Mouse (Mus musculus) testis, adult 2 months (tissue): Measurements from ENCODE around the gene Slc30a4. TPM values are rescaled to one million over a fixed set of nuclear protein-coding genes. Genes with fewer than 3 reads are reported as not detected.

Source experiments
- H3K27ac ChIP-seq: fragments of 200-500 bp; 2 replicates; pipeline ENCODE4 v1.5.1; 2012; ENCODE audit warnings: low read depth, low read length; ENCODE audit not compliant: control insufficient read depth, insufficient read depth
- H3K27me3 ChIP-seq: fragments of 200-500 bp; 2 replicates; pipeline ENCODE4 v1.6.1; 2012; ENCODE audit warnings: mild to moderate bottlenecking, low read length, moderate library complexity; ENCODE audit not compliant: control insufficient read depth, insufficient read depth
- H3K36me3 ChIP-seq: fragments of 200-500 bp; 2 replicates; pipeline ENCODE4 v1.6.1; 2012; ENCODE audit warnings: mild to moderate bottlenecking, low read length; ENCODE audit not compliant: control insufficient read depth, insufficient read depth
- H3K4me1 ChIP-seq: fragments of 200-500 bp; 2 replicates; pipeline ENCODE4 v1.6.1; 2012; ENCODE audit warnings: low read length; ENCODE audit not compliant: control insufficient read depth, insufficient read depth
- H3K4me3 ChIP-seq: fragments of 200-500 bp; 2 replicates; pipeline ENCODE4 v1.5.1; 2012; ENCODE audit warnings: low read depth, mild to moderate bottlenecking, low read length, moderate library complexity, mixed read lengths; ENCODE audit not compliant: control insufficient read depth
- CTCF ChIP-seq: fragments of 200-500 bp; IDR thresholded peaks from 2 replicates; pipeline ENCODE4 v1.5.1; 2012; ENCODE audit warnings: low read depth, mild to moderate bottlenecking, inconsistent platforms, low read length, moderate library complexity; ENCODE audit not compliant: control insufficient read depth, insufficient read depth, insufficient replicate concordance
- POLR2A ChIP-seq: fragments of 200-500 bp; IDR thresholded peaks from 2 replicates; pipeline ENCODE4 v1.6.1; 2012; ENCODE audit warnings: low read depth, mild to moderate bottlenecking, inconsistent platforms, low read length, moderate library complexity; ENCODE audit not compliant: control insufficient read depth
- polyA plus RNA-seq: library from polyadenylated mRNA; depleted of rRNA; stranded (reverse); fragments of >200 nt; gene quantifications from 2 replicates; pipeline ENCODE4 v1.2.3, GENCODE M21; 2012

The Slc30a4 gene
- polyA plus RNA-seq, 1 experiment: 39.5 TPM

- Histone ChIP-seq H3K36me3 (no peaks in the 10 kb centered on the region), H3K27ac (no peak overlapping the region), H3K4me3 (no peak overlapping the region), H3K4me1 (peaks cover 2% of the 10 kb centered on the region), H3K27me3 (no peaks in the 10 kb centered on the region)
- TF ChIP-seq POLR2A: no peak
Observed at GRCm38 (mm10) chr2:122704572-122704971, 2.1 kb upstream of the Slc30a4 start.

GRCm38 (mm10) chr2:122701871-122702180 is 637 bp downstream of the Slc30a4 start:
- H3K27ac ChIP-seq: peak overlapping the region; percentile 89
- TF ChIP-seq POLR2A: no peak
- TF ChIP-seq CTCF: no peak

GRCm38 (mm10) chr2:122701012-122701411 is 1.5 kb downstream of the Slc30a4 start:
- peaks cover 2% of the 10 kb centered on the region for H3K4me1 ChIP-seq
- H3K27me3 ChIP-seq: no peaks in the 10 kb centered on the region
- TF ChIP-seq CTCF (no peak), POLR2A (no peak)
- peak overlapping the region; percentile 54; the same call in 1 of the 2 replicates for H3K4me3 ChIP-seq
- H3K36me3 ChIP-seq: no peaks in the 10 kb centered on the region
- no peak overlapping the region for H3K27ac ChIP-seq

More at GRCm38 (mm10) chr2:122701871-122702180, 637 bp downstream of the Slc30a4 start:
- peaks cover 2% of the 10 kb centered on the region for H3K4me1 ChIP-seq
- no peaks in the 10 kb centered on the region for H3K36me3 ChIP-seq
- peak overlapping the region; percentile 98 for H3K4me3 ChIP-seq
- H3K27me3 ChIP-seq: no peaks in the 10 kb centered on the region

- no peaks in the 10 kb centered on the region for H3K36me3 ChIP-seq
- no peak overlapping the region for H3K4me3 ChIP-seq
- H3K27me3 ChIP-seq: no peaks in the 10 kb centered on the region
- peaks cover 2% of the 10 kb centered on the region for H3K4me1 ChIP-seq
- TF ChIP-seq POLR2A (no peak), CTCF (no peak)
- H3K27ac ChIP-seq: no peak overlapping the region
Observed at GRCm38 (mm10) chr2:122697526-122697925, 4.9 kb downstream of the Slc30a4 start.

GRCm38 (mm10) chr2:122686665-122687064 is 15.8 kb downstream of the Slc30a4 start:
- Histone ChIP-seq H3K27me3 (no peaks in the 10 kb centered on the region), H3K4me1 (no peaks in the 10 kb centered on the region), H3K36me3 (no peaks in the 10 kb centered on the region), H3K27ac (no peak overlapping the region), H3K4me3 (no peak overlapping the region)
- TF ChIP-seq CTCF (no peak), POLR2A (no peak)

- H3K36me3 ChIP-seq: no peaks in the 10 kb centered on the region
- no peak overlapping the region for H3K4me3 ChIP-seq
- no peak overlapping the region for H3K27ac ChIP-seq
- no peaks in the 10 kb centered on the region for H3K4me1 ChIP-seq
- TF ChIP-seq CTCF: no peak
- no peak for TF ChIP-seq POLR2A
- no peaks in the 10 kb centered on the region for H3K27me3 ChIP-seq
Observed at GRCm38 (mm10) chr2:122683641-122684040, 18.8 kb downstream of the Slc30a4 start.

GRCm38 (mm10) chr2:122682520-122682919 is 19.9 kb downstream of the Slc30a4 start:
- no peaks in the 10 kb centered on the region for H3K27me3 ChIP-seq
- H3K36me3 ChIP-seq: no peaks in the 10 kb centered on the region
- no peak overlapping the region for H3K27ac ChIP-seq
- no peaks in the 10 kb centered on the region for H3K4me1 ChIP-seq
- H3K4me3 ChIP-seq: no peak overlapping the region
- TF ChIP-seq CTCF: no peak
- TF ChIP-seq POLR2A: no peak
